Mouse (Mus musculus): ENCODE measurements around the gene Gsn. TPM values are rescaled to one million over a fixed set of nuclear protein-coding genes. Genes with fewer than 3 reads are reported as not detected.

Gene Gsn
- total RNA-seq, 2 experiments from 2014 or later: 114 to 138 TPM

Other genes starting within 250 kb of the Gsn start
- gene Hc, start 194.9 kb upstream of the Gsn start, total RNA-seq (2021): under 1 TPM in 1 of 2 experiments, not detected in 1; 0.40 TPM
- under 1 TPM in 1 of 2 experiments, not detected in 1; 0.59 TPM for gene AI182371, start 154.8 kb upstream of the Gsn start, total RNA-seq (2021)
- gene Cntrl, start 146.9 kb upstream of the Gsn start, total RNA-seq (2021): 10 to 100 TPM in 1 of 2 experiments, 1 to 10 TPM in 1; 7.2 to 12.2 TPM
- 100 to 1,000 TPM; 235 to 236 TPM for gene Rab14, start 55.3 kb upstream of the Gsn start, total RNA-seq (2021)
- 1 to 10 TPM; 8.0 to 8.9 TPM for gene Stom, start 80.6 kb downstream of the Gsn start, total RNA-seq (2021)
- not detected for gene 4930568D16Rik, start 111.3 kb downstream of the Gsn start, total RNA-seq (2021)
- gene 4930402F06Rik, start 140.8 kb downstream of the Gsn start, total RNA-seq (2021): not detected
- gene Ggta1, start 206.9 kb downstream of the Gsn start, total RNA-seq (2021): 1 to 10 TPM; 2.0 to 3.9 TPM

All from layer of hippocampus, postnatal 25 days (tissue).